Mouse (Mus musculus) spleen, embryonic (tissue): ENCODE results near the gene Nckap5.
"Not testable (repeated sequence)": the region's sequence is repeated elsewhere in the genome, so short reads cannot be mapped to it uniquely, and the experiment has no call there.

Experiments
- CTCF ChIA-PET: fragments of 350-600 bp; sonication (Branson Sonifier 250); formaldehyde crosslinking; loops from one replicate; lab custom pipeline; 2022; lab: Charles Lee

Nckap5 gene

GRCm38 (mm10) chr1:126830031-126830927, at the start of gene Nckap5:
Nckap5 (minus strand) TSS chr1:126830799.
- CTCF ChIA-PET, result no interaction called here

DNA sequence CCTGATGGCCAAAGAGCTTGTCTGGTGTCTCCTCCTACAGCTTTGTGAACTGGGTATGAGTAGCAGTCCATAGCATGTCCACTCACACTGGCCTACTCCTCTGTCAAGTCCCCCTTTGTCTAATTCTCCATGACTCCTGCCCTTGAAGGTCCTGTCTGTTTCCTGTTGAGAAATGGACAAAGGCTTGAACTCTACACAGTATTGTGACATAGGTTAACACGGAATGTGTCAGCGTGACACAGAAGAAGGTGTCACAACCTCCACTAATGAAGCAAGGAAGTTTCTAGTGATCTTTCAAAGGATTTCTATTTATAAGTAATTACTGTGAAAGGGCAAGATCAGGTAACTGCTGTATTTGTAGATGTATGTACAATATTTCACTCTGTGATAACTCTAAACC, 46.9 kb upstream of the Nckap5 start:
- CTCF ChIA-PET, result no interaction called here

DNA sequence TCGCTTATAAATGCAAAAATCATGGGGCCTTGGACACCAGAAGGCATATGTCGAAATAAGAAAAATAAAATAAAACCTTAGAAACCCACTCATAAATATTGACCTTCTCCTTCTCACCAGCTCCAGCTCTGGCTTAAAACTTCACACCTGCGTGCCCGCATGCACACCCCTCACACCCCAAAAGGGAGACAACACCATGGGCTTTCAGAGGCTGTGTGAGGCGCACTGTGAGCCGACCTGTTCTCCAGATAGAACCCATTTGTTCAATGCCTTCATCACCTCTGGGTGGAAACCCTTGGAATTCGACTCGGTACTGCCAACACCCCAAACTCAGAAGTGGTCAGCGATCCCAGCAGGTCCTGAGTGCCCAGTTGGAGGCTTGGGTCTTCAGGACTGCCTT, 37.8 kb upstream of the Nckap5 start:
- CTCF ChIA-PET, result no interaction called here

DNA sequence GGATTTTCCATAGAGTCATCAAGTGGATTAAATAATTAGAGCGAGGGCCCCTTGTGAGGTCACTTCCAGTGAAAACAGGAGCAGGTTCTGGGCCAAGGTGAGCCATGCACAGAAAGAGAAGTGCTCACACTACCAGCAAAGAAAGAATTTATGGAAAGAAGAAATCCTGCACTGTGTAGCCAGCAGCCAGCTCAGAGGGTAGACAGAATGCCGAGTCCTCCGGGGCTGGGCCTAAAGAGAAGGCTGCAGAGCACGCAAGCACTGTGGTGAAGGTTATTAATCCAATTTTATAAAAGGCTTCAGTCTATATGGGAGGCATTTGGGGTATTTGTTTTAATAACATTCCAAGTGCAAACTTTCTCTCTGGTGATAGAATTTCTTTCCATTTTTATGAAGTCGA, 37.3 kb upstream of the Nckap5 start:
- CTCF ChIA-PET, result no interaction called here

DNA sequence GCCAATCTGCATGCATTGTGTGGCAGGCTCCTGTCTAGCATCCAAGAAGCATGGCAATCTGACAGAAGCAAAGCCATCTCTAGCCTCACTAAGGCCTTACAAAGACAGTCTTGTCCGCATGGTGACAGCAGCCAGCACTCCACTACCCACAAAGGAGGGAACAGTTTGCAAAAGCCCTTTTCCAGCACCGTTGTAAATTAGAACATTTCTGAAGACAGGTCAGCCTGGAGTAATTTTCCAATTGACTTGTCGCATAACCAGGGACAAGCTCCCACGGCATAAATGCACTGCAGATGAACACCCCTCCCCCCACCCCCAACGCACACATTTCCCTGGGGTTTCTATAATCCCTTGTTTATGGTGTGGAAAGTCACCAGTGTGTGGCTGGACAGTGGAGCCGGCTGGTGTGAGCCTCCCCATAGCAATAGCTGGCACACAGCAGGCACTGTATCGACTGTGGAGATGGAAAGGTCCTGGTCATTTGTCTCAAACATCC, 35.0 kb upstream of the Nckap5 start:
- CTCF ChIA-PET, result no interaction called here

DNA sequence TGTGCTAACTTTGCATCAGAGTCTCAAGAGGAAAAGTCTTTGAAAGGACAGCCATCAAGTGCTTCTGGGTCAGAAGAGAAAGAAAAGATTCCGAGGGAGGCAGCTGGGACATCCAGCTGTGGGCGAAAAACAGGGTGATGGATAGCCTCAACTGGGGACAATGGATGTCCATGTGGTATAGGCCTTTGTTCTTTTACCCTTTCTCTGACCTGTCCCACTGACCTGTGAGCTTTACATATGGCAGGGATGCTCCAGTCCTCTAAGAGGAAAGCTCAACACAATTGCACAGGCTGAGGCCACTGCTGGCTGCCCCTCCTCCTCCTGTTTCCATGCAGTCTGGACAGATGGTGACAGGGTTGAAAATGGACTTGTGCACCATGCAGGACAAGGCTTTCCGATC, 31.2 kb upstream of the Nckap5 start:
- CTCF ChIA-PET, result no interaction called here

DNA sequence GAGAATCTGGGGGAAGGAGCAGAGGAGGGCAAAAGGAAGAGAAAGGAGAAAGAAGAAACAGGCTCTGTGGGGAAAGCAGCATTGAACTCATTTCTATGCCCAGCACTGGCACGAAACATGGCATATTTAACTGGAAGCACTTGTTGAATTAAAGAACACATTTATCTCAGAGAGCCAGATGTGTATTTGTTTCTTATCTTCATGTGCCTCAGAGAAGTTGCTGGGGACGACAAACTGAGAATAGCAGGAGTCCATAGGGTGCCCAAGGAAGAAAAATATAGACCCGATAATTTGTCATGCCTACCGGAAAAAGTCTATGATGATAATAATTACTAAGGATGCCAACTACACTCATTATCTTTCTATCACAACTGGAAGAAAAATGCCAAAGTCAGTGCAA, 29.9 kb upstream of the Nckap5 start:
- CTCF ChIA-PET, result no interaction called here

DNA sequence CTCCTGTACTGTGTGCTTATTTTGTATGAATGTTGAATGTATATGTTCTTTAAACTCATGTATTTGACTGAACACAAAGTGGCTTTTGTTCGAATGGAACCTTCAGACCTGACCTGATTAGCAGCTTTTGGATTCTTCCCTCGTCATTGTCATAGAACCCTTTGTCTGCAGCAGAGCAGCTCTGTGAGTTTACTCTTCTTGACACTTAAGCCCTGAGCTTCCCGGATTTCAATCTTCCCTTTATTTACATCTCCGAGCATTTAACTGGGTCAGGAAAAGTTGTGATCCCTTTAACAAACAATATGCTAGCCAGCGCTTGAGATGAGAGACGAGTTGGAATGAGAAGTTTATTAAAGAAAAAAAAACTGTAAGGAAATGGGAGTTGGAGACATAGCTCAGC, 18.9 kb upstream of the Nckap5 start:
- CTCF ChIA-PET, result no interaction called here

DNA sequence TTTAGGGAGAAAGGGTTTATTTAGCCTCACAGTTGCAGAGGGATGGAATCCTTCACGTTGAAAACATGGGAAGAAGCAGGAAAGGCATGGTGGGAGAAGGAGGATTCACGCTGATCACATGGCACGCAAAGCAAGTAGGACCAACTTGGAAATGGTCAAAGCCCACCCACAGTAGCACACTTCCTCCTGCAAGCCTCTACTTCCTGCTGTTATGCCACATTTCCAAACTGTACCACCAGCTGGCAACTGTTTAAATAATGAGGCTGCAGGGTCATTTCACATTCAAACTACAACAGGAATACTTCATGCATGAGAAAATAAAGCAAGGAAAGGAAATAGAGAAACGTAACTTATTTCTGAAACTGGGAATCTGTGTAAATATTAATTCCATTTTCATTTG, 15.7 kb upstream of the Nckap5 start:
- CTCF ChIA-PET, result no interaction called here

- CTCF ChIA-PET, result no interaction called here
Observed at GRCm38 (mm10) chr1:126832885-126833284, 2.3 kb upstream of the Nckap5 start.

DNA sequence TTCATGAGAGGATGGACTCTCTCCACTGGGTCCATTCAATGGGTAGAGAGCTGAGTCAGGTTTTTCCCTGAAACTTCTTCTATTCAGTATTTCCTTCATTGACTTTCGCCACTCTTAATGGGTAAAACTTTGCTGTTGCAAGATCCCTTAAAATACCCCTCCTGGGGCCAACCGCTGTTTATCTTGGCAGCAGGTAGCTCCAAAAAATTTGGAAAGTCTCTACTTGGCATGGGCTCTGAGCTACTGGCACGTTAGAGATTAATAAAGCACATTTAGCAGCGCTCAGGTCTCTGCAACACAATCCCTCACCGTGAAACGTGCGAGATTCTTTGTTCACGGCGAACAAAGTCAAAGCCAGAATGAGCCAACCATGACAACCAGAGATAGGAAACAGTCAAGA, 1.6 kb downstream of the Nckap5 start:
- CTCF ChIA-PET, result no interaction called here

- CTCF ChIA-PET, result no interaction called here
Observed at GRCm38 (mm10) chr1:126824841-126825240, 5.8 kb downstream of the Nckap5 start.

DNA sequence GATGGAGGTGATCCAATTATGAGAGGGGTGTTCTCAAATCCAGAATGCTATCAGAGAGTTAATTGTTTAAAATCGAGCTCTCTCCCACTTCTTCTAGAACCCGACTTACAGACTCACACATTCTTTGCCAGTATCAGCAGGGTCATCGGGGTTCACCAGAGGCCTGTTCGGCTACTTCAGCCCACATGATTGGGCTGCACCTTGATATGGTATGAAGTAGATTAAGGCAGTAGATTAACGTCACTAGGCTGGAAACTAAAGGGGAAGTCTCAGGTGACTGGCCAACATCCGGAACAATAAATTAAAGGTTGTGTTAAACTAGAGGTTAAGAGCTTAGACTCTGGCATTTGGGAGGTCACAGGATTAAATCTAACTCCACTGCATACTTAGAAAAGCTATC, 8.4 kb downstream of the Nckap5 start:
- CTCF ChIA-PET, result no interaction called here

- CTCF ChIA-PET, result no interaction called here
Observed at GRCm38 (mm10) chr1:126817381-126818034, 13.1 kb downstream of the Nckap5 start.

DNA sequence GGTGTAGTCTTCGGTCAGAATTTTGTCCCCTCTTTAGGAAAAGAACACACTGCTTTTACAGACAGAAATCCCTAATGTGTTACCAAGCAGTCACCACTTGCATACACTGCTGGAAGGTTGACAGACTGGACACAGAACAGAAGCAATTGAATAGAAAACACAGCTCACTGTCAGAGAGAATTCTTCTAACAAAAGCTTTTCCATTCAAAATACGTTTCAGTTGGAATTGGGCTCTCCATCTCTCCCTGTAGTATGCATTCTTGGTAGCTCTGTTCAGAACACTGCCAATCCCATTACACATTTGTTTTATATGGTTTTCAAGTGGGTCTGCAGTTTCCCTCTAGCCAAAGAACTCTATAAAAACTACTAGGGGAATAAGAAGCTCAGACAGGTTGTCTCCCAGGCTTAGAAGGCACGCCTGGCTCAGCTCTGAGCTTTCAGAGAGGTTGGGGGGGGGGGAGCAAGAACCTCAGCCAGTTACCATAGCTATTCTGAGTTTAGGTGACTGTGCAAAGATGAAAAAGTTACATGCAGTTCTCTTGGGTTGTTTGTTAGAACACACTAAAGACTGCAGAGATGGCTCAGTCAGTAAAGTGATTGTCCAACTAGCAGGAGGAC, 23.5 kb downstream of the Nckap5 start:
- CTCF ChIA-PET, result no interaction called here

- CTCF ChIA-PET, result no interaction called here
Observed at GRCm38 (mm10) chr1:126806548-126806947, 24.1 kb downstream of the Nckap5 start.

DNA sequence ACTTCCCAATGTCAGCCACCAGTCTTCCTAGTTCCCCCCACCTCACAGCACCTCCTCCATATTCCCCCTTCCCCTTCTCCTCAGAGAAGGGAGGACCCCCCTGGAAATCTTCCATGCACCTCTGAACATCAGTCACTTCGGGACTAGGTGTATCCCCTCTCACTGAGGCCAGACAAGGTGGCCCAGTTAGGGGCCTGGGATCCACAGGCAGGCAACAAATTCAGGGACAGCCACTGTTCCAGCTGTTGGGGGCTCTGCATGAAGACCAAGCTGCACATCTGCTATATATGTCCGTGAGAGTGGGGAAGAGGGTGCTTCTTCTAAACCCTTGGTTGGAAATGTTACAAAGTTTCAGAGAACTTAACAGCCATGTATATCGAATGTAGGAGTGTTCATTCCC, 28.2 kb downstream of the Nckap5 start:
- CTCF ChIA-PET, result no interaction called here

GRCm38 (mm10) chr1:126801706-126802105, 28.9 kb downstream of the Nckap5 start:
- CTCF ChIA-PET, result interaction anchor here (0.5 kb wide), 1 partner anchor 855 kb away, joined by 6 read pairs; no protein-coding TSS in a partner anchor

- CTCF ChIA-PET, result no interaction called here
Observed at GRCm38 (mm10) chr1:126799379-126799798, 31.2 kb downstream of the Nckap5 start.

DNA sequence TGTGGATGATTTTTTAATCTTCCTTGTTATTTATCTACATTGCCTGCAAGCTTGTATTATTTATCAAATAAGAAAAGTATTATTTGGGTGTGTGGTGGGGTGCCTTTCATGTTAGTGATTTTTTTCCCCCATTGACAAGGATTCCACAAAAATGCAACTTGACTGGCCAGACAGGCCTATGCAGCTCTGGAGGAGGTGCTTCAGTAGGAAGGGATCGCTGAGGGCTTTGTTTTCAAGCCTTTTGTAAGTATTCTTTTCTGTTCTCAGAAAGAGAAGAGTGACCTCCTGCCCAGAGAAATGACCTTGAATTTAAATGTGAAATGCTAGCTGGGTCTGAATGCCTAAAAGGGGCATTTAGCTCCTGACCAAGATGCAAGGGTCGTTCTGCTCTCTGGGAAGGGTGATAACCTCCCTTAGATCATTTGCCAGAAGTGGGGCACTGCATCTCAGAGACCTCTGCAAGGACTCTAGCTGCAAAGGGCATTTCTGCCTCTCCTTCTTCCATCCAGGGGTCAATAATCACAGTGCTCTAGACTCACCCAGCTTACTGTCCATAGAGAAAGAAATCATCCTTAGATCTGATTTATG, 50.2 kb downstream of the Nckap5 start:
- CTCF ChIA-PET, result not testable (repeated sequence)

GRCm38 (mm10) chr1:126773947-126774346, 56.7 kb downstream of the Nckap5 start:
- CTCF ChIA-PET, result not testable (repeated sequence)

DNA sequence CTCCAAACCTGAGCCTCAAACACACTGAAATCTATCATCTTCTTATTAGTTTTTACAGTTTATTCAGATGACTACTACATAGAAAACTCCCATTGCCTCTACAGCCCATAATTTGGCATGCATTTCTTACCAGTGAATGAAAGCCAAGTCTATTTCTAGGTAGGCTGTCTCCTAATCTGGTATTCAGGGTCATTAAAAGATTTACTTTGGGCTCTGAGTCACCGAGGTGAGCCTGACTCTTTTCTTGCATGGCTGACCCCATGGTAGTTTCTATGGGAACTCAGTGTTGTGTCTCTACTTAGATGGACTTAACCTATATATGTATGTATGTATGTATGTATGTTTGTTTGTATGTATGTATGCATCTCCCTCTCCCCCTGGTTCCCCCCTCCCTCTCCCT, 63.6 kb downstream of the Nckap5 start:
- CTCF ChIA-PET, result no interaction called here
